Mouse (Mus musculus): ENCODE measurements around the gene Eva1a. TPM values are rescaled to one million over a fixed set of nuclear protein-coding genes. Genes with fewer than 3 reads are reported as not detected.
A peak's percentile ranks its signal among the peaks of the same experiment; 100 is the strongest.

The Eva1a gene
- total RNA-seq, 4 experiments from 2014 or later, result 1.5 to 2.2 (median 1.6) TPM

GRCm38 (mm10) chr6:82066515-82067081, 25.8 kb downstream of the Eva1a start:
- DNase-seq (ENCODE audit: low spot score), result peak; percentile 70

DNA sequence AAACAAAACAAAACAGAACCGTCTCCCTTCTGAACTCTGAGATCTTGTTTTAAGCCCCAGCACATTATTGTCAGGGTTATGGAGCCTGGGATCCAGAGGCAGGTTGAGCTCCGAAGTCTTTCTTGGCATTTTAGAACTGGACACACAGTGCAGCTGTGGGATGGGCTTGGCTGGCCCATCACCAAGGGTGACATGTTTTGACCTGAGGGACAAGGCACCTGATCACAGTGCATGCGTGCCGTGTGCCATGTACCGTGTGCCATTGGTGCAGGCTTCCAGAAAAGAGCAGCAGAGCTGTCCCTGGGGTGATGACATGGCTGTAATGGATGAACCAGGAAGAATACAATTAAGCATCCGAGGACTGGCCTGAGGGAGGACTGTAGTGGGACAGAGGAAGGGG, 29.6 kb downstream of the Eva1a start:
- DNase-seq (ENCODE audit: low spot score), result no peak

DNA sequence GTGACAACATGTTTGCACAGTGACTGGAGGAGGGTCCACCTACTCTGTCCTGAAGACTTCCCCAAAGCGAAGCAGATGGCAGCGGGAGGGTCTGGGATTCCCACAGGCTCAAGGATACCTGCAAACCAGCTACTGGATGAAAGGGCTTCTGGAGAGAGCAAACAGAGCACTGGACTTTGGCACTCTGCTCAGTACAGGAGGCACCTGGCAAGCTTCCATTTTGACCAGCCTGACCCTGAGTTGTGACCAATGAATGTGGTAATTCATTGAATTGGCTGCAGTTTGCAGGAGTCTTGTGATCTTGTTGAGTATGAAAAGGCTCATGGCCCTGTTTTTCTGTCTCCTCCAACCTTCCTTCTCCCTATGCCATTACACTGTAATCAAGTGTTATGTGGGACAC, 32.2 kb downstream of the Eva1a start:
- no peak for DNase-seq (ENCODE audit: low spot score)

DNA sequence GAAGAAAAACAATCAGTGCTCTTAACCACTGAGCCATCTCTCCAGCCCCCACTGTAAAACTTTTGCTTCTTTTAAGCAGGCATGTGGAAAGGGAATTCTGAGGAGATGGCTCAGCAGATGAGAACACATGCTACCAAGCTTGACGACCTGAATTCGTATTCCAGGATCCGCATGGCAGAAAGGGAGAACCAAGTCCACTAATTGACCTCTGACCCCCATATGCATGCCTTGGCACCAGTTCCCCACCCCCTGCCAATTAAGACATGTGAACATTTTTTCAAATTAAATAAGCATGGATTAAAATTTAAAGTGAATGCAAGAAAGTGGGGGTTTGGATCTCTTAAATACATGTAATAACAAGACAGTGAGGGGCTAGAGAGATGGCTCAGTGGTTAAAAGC, 32.7 kb downstream of the Eva1a start:
- no peak for DNase-seq (ENCODE audit: low spot score)

DNA sequence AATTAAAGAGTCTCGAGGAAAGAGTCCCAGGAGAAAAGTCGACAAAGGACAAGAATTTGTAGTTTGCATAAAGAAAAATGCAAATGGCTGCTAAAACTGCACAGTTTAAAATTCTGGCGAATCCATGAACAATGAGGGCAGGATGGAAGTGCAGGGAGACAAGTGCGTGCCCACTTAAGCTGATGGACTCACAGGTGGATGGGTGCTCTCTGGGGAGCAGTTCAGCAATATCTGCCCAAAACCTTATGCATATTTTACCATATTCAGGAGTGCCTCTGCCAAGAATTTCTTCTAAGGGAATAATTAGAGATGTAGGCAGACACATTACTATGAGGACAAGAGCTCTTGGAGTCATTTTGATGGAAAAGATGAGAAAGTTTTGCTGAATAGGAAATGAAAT, 35.5 kb downstream of the Eva1a start:
- DNase-seq (ENCODE audit: low spot score), result no peak

- no peak for DNase-seq (ENCODE audit: low spot score)
Observed at GRCm38 (mm10) chr6:82078875-82079274, 38.0 kb downstream of the Eva1a start.

DNA sequence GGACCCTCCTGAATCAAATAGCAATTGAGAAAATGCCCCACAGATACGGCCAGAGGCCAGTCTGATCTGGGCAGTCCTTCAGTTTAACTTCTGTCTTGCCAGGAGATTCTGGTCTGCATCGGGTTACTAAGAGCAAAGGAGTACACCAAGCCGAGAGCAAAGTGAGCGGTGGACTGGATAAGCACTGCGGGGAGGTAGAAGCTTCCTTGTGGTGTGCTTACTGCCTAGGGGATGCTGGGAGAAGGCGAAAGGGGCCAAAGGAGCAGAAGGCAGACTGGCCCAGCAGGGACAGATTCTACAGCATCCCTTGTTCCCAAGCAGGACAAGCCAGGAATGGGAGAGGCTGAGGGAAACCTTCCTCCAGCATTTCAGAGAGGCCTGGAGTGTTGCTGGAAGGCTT, 42.8 kb downstream of the Eva1a start:
- DNase-seq (ENCODE audit: low spot score), result no peak

- DNase-seq (ENCODE audit: low spot score), result peak; percentile 75
Observed at GRCm38 (mm10) chr6:82084235-82084634, 43.4 kb downstream of the Eva1a start.

DNA sequence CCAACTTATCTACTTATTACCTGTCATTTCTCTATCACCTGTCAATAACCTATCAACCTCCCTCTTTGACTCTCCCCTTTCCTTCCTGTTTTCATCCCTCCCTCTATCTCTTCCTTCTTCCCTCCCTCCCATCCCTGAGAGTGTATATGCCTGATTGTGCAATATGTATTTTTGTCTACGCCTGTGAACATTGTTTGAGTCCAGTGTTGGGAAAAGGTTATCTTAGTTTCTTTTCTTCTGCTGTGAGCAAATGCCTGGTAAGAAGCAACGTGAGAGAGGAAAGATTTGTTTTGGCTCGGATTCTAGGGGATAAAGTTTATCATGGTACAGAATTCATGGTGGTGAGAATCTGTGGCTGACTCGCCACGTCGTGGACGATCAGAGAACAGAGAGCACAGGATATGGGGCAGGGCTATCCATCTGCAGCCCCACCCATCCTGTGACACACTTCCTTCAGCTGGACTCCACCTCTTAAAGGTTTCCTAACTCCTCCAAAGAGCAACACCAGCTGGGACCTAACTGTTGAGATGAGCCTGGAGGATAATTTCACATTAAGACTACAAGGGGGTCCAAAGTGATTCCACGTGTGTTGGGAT, 44.6 kb downstream of the Eva1a start:
- no peak for DNase-seq (ENCODE audit: low spot score)

- DNase-seq (ENCODE audit: low spot score), result no peak
Observed at GRCm38 (mm10) chr6:82088133-82088532, 47.3 kb downstream of the Eva1a start.

- DNase-seq (ENCODE audit: low spot score), result no peak
Observed at GRCm38 (mm10) chr6:82091773-82092172, 50.9 kb downstream of the Eva1a start.

- no peak for DNase-seq (ENCODE audit: low spot score)
Observed at GRCm38 (mm10) chr6:82097705-82098104, 56.9 kb downstream of the Eva1a start.

- no peak for DNase-seq (ENCODE audit: low spot score)
Observed at GRCm38 (mm10) chr6:82098456-82098855, 57.6 kb downstream of the Eva1a start.

DNA sequence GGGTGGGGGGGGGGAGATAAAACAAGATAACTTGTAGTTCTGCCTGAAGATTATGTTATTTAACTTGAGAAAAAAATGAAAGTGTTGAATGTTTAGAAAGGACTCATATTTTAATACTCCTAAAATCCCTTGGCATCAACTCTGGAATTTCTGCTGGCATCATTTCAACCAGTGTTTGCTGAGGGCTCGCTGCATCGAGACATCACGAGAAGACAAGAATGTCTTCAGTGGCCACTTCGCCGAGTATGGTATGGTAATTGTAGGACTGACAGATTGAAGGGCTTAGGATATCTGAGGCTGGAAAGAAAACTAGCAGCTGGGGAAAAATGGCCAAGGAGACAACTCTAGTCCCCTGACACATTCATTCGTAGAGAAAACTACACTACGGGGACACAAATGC, 69.6 kb downstream of the Eva1a start:
- DNase-seq (ENCODE audit: low spot score), result no peak

GRCm38 (mm10) chr6:82111111-82111510, 70.3 kb downstream of the Eva1a start:
- no peak for DNase-seq (ENCODE audit: low spot score)

GRCm38 (mm10) chr6:82111540-82111939, 70.7 kb downstream of the Eva1a start:
- no peak for DNase-seq (ENCODE audit: low spot score)

DNA sequence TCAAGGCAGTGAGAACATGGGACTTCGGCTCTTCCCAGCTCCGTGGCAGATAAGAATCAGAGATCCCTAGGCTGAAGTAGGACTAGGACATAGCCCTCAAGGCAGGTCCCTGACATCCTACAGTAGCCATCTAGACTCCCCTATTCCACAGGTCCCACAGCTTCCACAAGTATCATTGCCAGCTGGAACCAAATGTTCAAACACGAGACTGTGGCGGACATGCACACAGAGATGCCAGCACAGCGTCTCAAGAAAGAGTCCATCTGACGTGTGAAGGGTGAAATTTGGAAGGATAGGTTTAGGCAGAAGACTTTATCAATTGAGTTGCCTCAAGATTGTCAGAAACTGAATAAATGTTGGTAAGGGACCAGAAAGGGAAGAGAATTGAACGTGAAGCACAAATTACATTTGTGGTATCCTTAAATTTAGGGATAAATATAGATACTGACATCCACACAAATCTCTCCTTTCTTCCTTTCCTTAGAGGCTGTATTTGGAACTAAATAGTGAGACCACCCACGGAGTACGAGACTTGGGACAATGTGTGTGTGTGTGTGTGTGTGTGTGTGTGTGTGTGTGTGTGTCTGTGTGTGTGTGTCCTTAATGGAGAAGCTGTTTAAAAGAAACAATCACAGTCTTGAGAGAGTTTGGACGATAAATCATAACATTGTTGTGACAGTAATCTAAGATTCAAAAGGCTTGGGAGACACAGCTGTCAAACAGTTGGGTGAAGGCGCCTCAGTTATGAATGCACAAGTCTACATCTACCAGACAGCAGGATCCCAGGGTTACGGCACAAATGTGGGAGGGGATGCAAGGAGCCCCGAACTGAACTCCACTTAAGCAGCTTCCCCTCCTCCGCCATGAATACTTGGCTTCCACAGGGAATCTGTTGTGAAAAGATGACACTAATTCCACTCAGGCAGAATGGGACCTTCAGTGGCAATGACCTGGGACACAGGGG, 71.6 kb downstream of the Eva1a start:
- DNase-seq (ENCODE audit: low spot score), result no peak

- no peak for DNase-seq (ENCODE audit: low spot score)
Observed at GRCm38 (mm10) chr6:82115335-82115965, 74.6 kb downstream of the Eva1a start.

DNA sequence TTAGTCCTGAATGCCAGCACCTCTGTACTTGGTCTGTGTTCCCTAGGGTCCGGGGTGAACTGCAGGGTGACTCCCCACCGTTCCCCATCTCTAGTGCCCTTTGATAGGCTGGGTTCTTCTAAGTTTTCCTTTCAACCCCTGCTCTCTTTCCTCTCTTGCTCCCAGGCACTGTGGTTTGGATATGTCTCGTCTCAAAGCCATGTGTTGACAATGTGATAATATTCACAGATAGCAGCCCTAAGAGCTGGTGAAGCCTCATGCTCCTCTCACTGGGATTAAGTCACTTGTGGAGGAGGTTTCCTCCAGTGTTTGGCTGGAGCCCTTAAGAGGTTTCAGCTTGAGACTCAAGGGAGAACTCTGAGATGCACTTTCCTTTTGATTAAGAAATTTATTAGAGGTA, 75.3 kb downstream of the Eva1a start:
- no peak for DNase-seq (ENCODE audit: low spot score)

DNA sequence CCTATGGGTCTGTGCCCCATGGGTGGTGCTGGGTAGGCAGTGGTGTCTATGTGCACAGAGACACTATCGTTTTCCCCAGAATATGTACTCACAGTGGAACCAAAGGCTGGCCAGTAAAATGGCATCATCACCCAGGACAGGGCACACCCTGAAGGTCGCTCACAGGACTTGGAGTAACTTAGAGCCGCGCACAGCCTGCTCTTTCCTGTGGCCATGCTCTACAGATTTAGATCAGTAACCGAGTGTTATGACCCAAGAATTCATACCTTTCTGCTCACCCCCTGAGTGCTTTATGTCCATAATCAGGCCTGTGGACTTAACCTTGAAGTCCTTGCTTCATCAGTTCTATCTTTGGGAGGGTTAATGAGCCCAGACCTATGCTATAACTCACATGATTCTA, 77.0 kb downstream of the Eva1a start:
- no peak for DNase-seq (ENCODE audit: low spot score)

DNA sequence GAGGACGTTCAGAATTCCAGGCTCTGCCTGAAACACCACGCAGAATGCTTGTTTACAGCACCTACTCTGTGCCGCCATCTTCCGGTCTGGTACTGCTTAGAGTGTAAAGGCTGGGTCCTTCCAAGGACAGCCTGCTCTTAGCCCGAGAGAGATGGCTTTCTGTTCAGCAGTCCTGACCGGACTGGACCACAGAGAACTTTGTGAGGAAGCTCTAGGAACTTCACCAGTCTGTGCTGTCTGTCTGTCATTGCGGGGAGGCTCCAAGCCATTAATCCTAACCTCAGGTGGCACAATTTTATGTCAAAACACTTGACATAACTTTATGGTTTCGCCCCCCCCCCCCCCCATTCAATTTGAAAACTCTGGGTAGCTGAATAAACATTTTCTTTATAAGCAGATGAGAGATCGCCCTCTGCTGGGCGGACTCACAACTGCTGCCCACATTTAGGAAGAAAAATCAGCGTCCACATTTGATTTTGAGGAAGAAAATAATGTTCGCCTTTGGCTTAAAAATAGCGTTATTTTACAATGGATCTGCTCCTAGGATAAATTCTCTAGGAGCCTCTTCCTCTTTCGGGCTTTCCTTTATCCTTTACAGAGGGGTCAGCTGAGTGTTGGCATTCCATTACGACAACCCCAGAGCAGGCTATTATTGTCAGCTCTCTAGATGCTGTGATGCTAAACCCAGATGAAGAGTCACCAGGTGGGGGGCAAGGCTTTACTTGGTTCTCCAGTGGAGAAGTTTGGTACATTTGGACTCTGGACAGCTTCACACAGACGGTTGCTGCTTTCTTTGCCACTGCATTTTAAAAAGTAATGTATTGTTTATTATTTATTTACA, 78.7 kb downstream of the Eva1a start:
- DNase-seq (ENCODE audit: low spot score), result peak; percentile 27
